Mouse (Mus musculus) E14TG2a.4 (cell line): ENCODE measurements around the gene Adgrv1.

Source experiments
- H3K27me3 ChIP-seq: 2 replicates; pipeline ENCODE4 v1.6.1; 2014; ENCODE audit warnings: low read length, control low read depth; ENCODE audit not compliant: insufficient read depth
- H3K36me3 ChIP-seq: 2 replicates; pipeline ENCODE4 v1.6.1; 2014; ENCODE audit warnings: low read length, control low read depth; ENCODE audit not compliant: insufficient read depth
- H3K4me1 ChIP-seq: replicated peaks from 2 replicates; pipeline ENCODE4 v1.6.1; 2014; ENCODE audit warnings: low read depth, low read length, control low read depth
- H3K4me3 ChIP-seq: replicated peaks from 2 replicates; pipeline ENCODE4 v1.5.1; 2014; ENCODE audit warnings: mild to moderate bottlenecking, low read length
- H3K9me3 ChIP-seq: 2 replicates; pipeline ENCODE4 v1.6.1; 2014; ENCODE audit warnings: low read length, control low read depth
- CTCF ChIP-seq: conservative IDR thresholded peaks from 2 replicates; pipeline ENCODE4 v1.5.1; 2014; ENCODE audit warnings: low read length
- NANOG ChIP-seq: IDR thresholded peaks from 2 replicates; pipeline ENCODE4 v1.6.1; 2014; ENCODE audit warnings: borderline replicate concordance, low read length, mixed read lengths
- POU5F1 ChIP-seq: IDR thresholded peaks from 2 replicates; pipeline ENCODE4 v1.6.1; 2014; ENCODE audit warnings: low read length, borderline replicate concordance

The Adgrv1 gene

GRCm38 (mm10) chr13:81210516-81210915 is 422.4 kb downstream of the Adgrv1 start:
- H3K9me3 ChIP-seq, result no peaks in the 10 kb centered on the region
- no peak overlapping the region for H3K4me3 ChIP-seq
- no peak for TF ChIP-seq NANOG
- no peak for TF ChIP-seq POU5F1
- no peak for TF ChIP-seq CTCF

GRCm38 (mm10) chr13:81209815-81210214 is 423.1 kb downstream of the Adgrv1 start:
- Histone ChIP-seq H3K27me3 (no peaks in the 10 kb centered on the region), H3K9me3 (no peaks in the 10 kb centered on the region), H3K4me3 (no peak overlapping the region), H3K4me1 (no peaks in the 10 kb centered on the region), H3K36me3 (no peaks in the 10 kb centered on the region)
- no peak for TF ChIP-seq POU5F1
- no peak for TF ChIP-seq CTCF
- TF ChIP-seq NANOG, result no peak

More at GRCm38 (mm10) chr13:81210516-81210915, 422.4 kb downstream of the Adgrv1 start:
- Histone ChIP-seq H3K36me3 (no peaks in the 10 kb centered on the region), H3K27me3 (no peaks in the 10 kb centered on the region), H3K4me1 (no peaks in the 10 kb centered on the region)

DNA sequence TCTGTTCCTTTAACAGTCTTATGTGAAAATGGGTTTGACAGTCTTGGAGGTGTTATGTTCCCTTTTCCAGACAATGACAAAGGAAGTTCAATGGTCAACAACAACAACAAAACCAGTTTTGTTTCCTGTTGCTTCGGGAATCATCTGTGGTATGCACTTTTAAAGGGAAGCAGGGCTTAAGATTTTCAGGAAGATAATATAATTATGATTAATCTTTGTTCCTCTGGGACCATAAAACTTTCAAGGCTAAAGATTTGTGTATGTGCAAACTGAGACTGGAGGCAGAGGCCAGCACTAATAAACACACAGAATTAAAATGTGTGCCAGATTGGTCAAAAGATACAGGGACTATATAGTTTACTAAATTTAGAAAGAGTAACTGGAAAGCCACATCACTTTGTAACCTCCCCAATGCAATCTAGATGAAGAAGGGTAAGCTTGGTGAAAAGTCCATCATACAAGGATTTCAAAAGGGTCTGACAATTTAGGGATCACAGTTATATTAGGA is 424.8 kb downstream of the Adgrv1 start:
- Histone ChIP-seq H3K4me3 (no peak overlapping the region), H3K36me3 (no peaks in the 10 kb centered on the region), H3K4me1 (no peaks in the 10 kb centered on the region), H3K9me3 (no peaks in the 10 kb centered on the region), H3K27me3 (no peaks in the 10 kb centered on the region)
- TF ChIP-seq CTCF (no peak), POU5F1 (no peak), NANOG (no peak)

DNA sequence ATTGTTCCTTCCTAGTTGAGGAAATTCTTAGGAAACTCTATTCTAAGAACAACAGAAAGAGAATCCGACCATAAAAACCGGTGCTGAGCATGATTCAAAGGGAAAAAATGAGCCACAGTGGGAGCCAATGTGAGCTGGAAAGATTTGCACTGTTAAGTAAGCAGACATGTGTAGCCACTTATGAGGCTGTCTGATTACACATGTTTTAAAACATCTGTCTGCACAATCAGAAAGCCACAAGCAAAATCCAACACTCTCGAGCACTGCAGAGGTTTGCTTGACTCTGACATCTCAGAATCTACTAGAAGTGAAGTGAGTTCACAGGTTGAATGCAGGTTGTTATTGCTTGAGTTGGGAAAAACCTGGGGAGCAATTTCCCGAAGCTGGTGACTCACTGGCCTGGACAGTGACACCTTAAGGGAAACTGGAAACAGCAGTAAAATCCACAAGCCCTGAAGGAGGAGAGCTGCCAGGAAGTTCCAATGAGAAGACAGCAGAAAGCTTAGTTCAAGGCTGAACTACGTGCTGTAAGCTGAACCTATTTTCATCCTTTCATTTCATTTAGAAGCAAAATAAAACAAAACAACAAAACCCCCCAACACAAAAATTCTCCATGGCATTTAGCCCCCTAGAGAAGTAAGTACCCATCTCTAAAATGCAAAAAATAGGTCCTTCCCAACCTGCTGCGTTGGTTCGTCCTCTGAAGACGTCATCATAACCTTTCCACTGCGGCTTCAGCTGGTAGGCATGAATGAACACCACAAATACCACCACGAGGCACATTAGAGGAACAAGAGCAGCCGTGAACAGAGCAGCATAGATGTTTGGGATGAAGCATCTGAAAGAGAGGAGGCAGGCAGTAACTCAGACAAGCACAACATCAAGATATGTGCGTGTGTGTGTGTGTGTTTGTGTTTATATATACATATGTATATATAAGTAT is 450.7 kb downstream of the Adgrv1 start:
- H3K36me3 ChIP-seq, result no peaks in the 10 kb centered on the region
- no peak overlapping the region for H3K4me3 ChIP-seq
- TF ChIP-seq NANOG, result no peak
- no peak for TF ChIP-seq CTCF
- TF ChIP-seq POU5F1, result no peak
- H3K4me1 ChIP-seq, result no peaks in the 10 kb centered on the region
- no peaks in the 10 kb centered on the region for H3K27me3 ChIP-seq
- H3K9me3 ChIP-seq, result no peaks in the 10 kb centered on the region

- Histone ChIP-seq H3K9me3 (no peaks in the 10 kb centered on the region), H3K36me3 (no peaks in the 10 kb centered on the region), H3K27me3 (no peaks in the 10 kb centered on the region), H3K4me3 (no peak overlapping the region), H3K4me1 (no peaks in the 10 kb centered on the region)
- no peak for TF ChIP-seq CTCF
- TF ChIP-seq NANOG, result no peak
- no peak for TF ChIP-seq POU5F1
Observed at GRCm38 (mm10) chr13:81181459-81181858, 451.5 kb downstream of the Adgrv1 start.

- no peak for TF ChIP-seq CTCF
- TF ChIP-seq NANOG, result no peak
- TF ChIP-seq POU5F1, result no peak
Observed at GRCm38 (mm10) chr13:81176820-81177219, 456.1 kb downstream of the Adgrv1 start.

DNA sequence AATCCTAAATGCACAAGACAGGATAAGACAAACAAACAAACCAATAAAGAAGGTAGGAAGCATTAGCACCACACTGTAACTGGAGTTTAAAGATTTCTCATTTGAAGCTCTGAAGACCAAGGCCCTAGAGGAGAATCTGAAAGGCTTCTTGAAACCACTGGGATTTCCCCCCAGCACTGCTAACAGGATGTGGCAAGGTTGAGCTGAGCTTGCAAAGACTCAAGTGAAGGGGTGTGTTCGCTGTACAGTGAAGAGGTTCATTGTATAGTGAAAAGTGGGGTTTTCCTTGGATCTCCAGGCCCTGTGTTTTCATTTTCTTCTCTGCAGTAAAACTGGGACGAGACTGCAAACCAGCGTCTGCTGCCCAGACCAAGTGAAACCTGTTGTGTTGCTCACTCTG is 456.9 kb downstream of the Adgrv1 start:
- Histone ChIP-seq H3K27me3 (no peaks in the 10 kb centered on the region), H3K4me3 (no peak overlapping the region), H3K36me3 (no peaks in the 10 kb centered on the region), H3K4me1 (no peaks in the 10 kb centered on the region), H3K9me3 (no peaks in the 10 kb centered on the region)
- TF ChIP-seq POU5F1, result no peak
- no peak for TF ChIP-seq CTCF
- no peak for TF ChIP-seq NANOG

More at GRCm38 (mm10) chr13:81176820-81177219, 456.1 kb downstream of the Adgrv1 start:
- Histone ChIP-seq H3K9me3 (no peaks in the 10 kb centered on the region), H3K36me3 (no peaks in the 10 kb centered on the region), H3K4me3 (no peak overlapping the region), H3K27me3 (no peaks in the 10 kb centered on the region), H3K4me1 (no peaks in the 10 kb centered on the region)

- H3K27me3 ChIP-seq, result no peaks in the 10 kb centered on the region
- no peaks in the 10 kb centered on the region for H3K9me3 ChIP-seq
- H3K36me3 ChIP-seq, result no peaks in the 10 kb centered on the region
- H3K4me1 ChIP-seq, result no peaks in the 10 kb centered on the region
- no peak for TF ChIP-seq CTCF
- TF ChIP-seq NANOG, result no peak
- no peak for TF ChIP-seq POU5F1
- no peak overlapping the region for H3K4me3 ChIP-seq
Observed at GRCm38 (mm10) chr13:81171115-81171514, 461.8 kb downstream of the Adgrv1 start.

- no peak overlapping the region for H3K4me3 ChIP-seq
- H3K4me1 ChIP-seq, result no peaks in the 10 kb centered on the region
- H3K36me3 ChIP-seq, result no peaks in the 10 kb centered on the region
- TF ChIP-seq NANOG (no peak), POU5F1 (no peak), CTCF (no peak)
- no peaks in the 10 kb centered on the region for H3K27me3 ChIP-seq
- no peaks in the 10 kb centered on the region for H3K9me3 ChIP-seq
Observed at GRCm38 (mm10) chr13:81167450-81167849, 465.5 kb downstream of the Adgrv1 start.
